Mouse (Mus musculus): Measurements from ENCODE around the gene Inka1.

- TF ChIP-seq CTCF (IDR thresholded peaks at IDR 0.05; ENCODE audit: control insufficient read depth, insufficient read depth, insufficient read length) (peak; percentile 38), MYOD1 (IDR thresholded peaks at IDR 0.05; ENCODE audit: control insufficient read depth, insufficient read length, low read depth) (no peak), FOSL1 (IDR thresholded peaks at IDR 0.05; ENCODE audit: insufficient read depth, low read length, poor library complexity, severe bottlenecking) (no peak), CEBPB (IDR thresholded peaks at IDR 0.05; ENCODE audit: low read depth) (no peak), MAX (IDR thresholded peaks at IDR 0.05) (no peak), USF1 (IDR thresholded peaks at IDR 0.05; ENCODE audit: low read depth) (no peak), MYOG (IDR thresholded peaks at IDR 0.05; ENCODE audit: control insufficient read depth, extremely low read depth, insufficient read length) (no peak)
These were observed 23.8 kb downstream of the Inka1 start for GRCm38 (mm10) chr9:107961881-107962280.

All from C2C12 (cell line).